Mouse (Mus musculus) kidney, postnatal 10 days (tissue): ENCODE data around the gene Sox6.

Experiments used
- DNase-seq: peaks from one replicate; pipeline ENCODE4 v3.0.0; 2021; ENCODE audit warnings: mixed read lengths

The Sox6 gene

DNA sequence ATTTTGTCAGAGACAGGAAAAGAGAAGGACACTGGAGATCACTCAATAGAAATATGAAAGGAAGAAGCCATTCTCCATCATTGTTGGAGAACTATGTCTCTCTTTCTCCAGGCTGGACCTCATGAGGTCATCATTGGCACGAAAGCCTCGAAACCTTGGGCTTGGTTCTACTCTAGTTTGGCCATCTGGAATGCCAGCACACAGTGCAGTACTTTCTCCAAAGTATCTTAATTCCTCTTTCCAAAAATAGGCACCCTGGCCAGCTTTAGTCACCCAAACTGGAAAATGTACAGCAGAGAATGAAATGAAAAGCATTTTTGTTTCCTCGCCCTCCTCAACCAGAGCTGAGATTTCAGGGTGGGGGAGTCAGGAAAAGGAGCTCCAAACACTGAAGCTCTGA lies 213.3 kb downstream of the Sox6 start:
- DNase-seq = no peak

DNA sequence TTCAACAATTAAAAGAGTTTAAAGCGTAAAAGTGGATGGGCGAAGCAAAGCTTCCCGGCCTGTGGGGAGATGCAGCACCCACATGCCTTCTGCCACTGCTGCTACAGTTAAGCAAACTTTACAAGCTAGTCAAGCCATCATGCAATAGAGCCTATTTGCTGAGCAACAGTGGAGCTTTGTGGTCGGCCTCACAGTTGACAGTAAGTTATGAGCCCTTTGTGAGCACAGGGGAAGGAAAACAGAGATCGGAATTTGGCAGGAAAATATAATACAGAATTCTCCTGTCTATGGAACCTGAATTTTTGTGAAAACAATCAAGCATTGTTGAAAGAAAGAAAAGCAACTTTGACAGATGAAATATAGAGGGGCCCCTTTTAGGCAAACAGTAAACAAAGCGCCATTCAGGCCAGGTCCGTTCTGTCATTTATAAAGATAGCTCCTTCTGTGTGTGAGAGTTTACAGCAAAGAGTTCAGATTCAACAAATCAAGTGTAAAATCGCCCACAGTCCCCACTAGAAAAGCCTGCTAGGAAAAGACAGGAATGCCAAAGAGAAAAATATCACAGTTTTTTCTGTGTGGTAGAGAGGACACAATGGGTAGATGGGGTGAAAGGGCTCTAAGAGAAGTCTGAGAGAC lies 213.9 kb downstream of the Sox6 start:
- peak; percentile 32 for DNase-seq

DNA sequence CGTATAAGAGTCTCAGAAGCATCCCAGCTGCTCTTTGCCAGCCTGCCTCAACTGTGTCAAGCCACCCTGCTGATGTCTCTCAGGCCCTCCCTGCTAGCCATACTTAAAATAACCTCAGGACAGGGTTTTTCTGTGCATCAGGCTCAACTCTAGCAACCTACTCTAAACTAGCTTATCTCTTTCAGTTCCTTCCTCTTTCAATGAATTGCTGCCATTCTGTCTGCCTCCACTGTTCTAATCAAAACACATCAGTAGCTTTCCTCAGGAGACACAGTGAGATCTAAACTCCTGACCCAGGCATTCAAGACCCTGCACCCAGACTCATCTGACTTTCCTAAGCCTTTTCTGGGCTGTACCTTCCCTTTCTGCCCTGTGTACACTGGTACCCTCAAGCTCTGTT lies 219.5 kb downstream of the Sox6 start:
- DNase-seq = no peak

DNA sequence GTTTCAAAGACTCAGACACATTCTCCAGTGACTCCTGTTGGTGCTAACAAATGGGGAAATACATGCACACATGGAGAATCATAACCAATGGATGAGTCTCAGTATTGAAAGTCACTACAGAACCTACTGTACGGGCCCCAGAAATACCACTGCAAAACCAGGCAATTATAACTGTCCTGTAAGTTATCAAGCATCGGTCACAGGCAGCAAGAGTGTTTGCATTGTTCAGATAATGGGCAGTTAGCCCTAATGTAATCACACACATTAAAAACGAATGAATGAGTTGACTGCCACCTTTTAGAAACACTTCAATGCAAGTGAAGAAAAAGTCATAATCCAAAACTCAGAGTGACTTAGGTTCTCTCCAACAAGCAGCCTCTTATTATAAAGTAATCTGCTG lies 235.3 kb downstream of the Sox6 start:
- no peak for DNase-seq

DNA sequence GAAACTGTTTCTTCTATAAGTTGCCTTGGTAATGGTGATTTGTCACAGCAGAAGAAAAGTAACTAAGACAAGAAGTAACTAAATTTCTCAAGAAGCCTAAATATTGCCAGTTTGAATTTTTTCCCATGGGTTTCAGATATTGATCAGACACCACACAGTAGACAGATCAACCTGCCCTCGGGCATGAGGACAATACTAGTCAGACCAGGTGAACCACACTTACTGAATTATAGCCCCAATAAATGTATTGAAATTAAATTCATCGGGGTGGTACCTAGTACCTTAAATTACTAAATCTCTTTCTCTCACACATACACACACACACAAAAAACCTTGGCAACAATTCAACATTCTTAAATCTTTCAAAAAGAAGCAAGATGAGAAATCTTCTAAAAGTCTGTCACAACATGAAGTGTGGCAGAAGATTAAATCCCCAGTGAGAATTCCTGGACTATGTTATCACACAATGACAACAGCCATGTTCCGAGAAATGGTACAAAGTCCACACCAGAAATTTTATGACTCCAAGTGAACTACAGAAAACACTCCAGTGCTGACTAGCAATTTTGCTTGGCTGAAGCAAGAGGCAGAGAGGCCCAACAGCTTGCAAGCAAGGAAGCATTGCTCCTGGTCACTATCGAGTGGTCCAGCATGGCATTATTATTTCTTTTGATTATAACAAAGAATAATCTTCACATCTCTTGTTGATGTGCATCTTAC lies 244.3 kb downstream of the Sox6 start:
- no peak for DNase-seq

DNA sequence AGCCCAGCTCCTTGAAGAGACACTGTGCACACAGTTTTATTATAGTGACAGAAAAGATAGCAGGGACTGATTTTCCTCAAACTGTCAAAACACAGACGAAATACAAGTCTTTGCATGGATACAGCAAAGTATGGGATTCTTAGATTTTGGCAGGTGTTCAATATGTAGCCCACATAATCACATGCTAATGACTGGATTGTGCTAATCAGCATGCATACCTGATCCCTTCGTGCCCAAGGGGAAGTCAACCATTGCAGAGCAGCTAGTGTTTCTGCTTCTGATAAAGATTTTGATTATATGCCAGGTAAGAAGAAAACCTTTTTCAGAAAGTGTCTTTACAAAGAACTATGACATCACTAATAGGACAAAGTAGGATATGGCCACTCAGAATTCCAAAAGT lies 245.8 kb downstream of the Sox6 start:
- no peak for DNase-seq

DNA sequence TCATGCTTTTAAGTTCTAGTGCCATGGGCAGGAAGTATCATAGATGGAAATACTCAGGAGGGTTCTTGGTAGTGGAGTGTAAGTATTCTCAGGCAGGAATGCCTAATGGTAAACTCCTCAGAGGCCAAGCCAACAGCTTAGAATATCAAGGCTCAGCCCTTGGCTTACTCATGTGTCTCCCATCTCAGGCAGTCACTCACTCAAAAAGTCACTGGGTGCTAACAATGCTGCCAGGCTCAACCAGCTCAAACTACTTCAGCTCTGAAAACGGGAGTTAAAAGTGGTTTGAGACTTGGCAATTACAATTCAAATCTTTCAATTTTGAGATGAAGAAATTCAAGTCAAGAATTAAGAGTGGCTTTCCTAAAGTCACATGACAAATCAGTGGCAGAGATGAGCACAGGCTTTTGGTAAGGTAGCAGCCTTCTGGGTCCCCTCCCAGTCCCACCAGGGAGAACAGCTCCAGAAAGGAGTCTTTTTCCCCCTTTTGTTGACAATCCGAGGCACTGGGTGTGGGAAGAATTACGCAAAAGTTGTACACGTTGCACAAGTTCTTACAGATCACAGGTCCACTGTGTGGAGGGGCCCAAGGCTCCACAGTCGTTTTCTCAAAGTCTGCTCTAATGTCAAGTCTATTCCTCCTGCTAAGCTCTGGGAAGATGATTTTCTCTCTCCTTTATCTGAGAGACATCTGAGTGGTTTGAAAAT lies 249.3 kb downstream of the Sox6 start:
- DNase-seq = no peak

DNA sequence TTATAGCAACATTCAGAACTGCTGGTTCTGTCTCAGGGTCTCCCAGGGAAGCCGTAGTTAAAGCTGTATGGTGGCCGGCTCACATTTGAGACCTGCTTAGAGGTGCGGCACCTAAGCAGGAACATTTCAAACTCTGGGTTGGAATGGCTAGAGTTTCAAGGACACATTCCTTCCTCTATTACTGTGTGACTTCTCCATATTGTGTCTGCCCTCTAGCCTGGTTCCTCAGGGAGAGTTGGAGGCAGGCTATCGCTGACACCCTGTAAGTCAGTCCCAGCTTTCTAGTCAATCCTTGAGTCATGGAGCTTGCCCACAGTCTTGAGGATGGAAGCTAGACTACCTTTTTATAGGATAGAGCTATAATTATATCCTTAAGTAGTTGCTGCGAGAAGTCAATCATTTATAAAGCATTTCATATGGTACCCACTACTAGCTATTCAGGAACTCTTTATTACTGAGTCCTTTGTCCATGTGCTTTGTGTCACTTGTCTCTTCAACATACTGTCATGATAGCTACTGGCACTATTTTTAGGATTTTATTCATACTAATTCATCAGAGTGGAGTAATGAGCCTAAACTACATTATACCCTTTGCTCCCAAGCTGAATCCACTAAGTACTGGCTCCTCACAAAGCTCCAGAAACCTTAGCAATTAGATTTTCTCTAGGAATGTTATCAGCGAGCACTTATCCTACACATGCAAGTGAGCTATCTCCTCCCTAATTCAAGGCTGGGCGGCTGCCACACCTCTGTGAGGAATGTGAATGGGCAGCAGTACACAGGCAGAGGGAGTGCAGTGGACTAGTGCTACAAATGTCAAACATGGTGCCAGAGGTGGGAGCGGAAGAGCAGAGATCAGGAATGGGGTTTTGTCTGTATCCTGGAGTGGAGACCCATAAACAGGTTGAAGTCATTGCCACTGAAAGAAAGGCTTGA lies 254.3 kb downstream of the Sox6 start:
- no peak for DNase-seq

DNA sequence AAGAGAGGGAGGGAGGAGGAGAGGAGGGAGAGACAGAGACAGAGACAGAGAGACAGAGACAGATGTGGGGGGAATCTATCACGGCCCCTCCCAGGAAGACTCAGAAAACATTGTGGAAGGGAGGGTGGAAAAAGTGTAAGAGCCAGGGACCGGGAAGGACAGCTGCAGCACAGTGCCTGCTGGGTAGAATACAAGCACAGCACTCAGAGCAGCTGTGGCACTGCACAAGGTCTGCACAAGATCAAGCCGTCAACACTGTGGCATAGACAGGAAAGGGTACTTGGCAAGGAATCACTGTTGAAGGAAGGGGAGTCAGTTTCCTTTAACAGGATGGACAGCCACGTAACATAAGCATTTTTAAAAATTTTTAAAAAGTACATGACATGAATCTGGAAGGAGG lies 258.4 kb downstream of the Sox6 start:
- no peak for DNase-seq

DNA sequence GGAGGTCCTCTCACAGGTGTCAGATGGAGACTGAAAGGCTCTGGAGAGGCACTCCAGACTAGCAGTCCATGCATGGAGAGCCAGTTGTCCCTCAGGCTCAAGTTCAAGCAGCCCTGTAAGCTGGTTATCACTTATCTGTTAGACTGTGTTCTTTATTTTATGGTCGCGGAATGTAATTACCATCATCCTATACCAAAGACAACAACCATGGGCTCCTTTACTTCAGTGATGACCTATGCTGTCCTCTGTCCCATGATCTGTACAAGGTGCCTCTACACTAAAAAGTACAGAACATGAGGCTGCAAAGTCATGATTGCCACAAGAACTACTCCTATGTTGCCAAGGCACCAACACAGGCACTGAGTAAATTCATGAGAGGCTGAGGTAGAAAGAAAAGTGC lies 259.1 kb downstream of the Sox6 start:
- DNase-seq = no peak

DNA sequence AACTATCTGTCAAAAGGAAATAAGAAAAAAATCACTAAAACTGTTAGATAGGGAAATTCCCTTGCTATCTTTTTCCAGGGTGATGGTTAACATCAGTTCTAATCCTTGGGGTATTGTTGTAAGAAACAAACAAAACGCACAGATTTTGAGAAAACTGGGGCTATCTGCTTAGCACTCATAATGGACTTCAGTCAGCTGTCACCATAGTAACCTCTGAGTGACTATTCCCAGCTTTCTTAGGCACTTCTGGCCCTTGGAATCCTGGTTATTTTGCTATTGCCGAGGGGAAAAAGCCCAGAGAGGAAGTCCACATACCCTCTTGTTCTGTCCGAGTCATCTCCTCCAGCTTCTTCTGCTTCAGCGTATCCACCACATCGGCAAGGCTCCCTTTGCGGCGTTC lies 261.9 kb downstream of the Sox6 start:
- no peak for DNase-seq

DNA sequence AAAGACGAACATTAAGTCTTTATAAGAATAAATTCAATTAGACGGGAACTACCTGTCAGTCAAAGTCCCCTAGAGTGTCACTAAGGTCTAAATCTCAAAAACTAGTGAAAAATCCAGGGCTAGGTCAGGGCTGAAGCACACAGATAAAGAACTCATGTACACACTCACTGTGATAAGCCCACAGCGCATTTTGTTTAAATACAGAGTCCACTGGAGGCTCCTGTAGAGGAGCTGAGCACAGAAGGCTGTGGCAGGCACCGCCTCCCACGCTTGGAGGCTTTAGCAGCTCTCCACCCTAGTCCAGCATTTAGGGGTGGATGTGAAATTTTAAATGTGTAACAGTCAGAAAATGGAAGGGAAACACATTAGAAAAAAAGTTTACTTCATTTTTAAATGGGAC lies 262.3 kb downstream of the Sox6 start:
- no peak for DNase-seq

DNA sequence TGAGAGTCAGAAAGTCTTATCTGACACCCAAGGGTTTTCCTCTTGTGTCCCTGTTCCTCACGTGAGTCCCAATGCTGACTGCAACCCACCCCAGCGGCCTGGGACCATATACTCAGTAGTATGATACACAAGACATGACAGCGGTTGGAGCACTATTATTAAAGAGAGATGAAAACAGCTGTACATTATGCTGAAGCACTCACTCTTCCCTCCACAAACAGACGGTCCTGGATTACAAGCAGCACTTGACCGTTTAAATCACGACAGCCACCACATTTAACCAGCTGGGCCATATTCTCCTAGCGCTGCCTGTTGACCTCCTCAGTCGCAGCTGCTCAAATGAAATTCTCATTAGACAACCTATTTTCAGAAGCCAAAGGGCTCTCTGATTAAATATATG lies 272.3 kb downstream of the Sox6 start:
- no peak for DNase-seq

DNA sequence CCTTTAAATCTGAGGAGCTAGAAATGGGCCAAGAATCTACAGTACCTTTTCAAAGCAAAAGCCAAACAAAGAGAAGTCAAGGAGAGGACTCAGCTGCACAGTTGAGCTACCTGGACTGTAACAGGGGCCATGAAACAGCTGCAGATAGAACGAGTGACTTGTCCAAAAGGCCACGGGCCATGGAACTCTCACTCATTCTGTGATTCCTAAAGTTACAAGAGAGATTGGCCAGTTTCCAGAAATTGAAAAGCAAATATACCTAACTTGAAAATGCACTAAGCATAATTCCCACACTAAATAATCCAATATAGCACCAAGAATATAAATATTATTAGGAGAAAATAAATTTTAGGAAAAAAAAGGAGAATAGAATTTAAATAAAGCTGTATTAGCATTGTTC lies 274.7 kb downstream of the Sox6 start:
- DNase-seq = no peak

DNA sequence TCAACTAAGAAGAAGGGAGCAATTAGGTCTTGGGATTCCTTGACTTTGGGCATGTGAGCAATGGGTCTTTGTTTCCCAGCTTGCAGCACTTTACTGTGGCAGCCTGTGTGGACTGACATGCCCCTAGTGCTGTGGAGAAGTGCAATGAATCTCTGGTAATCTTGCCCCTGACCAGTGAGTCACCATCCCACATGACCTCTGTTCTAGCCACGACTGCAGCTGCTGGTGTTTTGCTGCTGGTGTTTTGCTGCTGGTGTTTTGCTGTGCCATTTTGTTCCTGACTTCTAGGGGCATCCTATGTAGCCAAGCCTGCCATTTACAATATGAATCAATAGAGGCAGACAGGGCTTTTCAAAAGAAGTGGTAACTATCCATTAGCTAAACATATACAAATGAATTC lies 280.4 kb downstream of the Sox6 start:
- no peak for DNase-seq

DNA sequence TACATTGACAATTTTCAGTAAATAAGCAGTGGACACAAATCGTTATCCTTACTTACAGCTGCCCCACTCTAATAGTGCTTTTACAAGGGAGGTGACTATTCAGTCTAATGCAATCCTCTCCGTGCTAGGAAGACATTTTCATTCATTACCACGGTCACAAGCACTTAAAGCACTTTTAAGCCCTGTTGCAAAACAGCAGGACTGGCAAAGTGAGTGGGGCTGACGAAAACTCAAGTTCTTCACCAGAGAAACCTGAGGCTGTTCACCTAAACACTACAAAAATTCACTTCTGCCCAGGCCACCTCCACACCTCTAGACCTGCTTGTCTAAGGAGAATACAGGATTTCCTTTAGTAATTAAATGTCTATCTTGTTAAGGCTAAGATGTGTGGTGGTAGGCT lies 283.3 kb downstream of the Sox6 start:
- no peak for DNase-seq

DNA sequence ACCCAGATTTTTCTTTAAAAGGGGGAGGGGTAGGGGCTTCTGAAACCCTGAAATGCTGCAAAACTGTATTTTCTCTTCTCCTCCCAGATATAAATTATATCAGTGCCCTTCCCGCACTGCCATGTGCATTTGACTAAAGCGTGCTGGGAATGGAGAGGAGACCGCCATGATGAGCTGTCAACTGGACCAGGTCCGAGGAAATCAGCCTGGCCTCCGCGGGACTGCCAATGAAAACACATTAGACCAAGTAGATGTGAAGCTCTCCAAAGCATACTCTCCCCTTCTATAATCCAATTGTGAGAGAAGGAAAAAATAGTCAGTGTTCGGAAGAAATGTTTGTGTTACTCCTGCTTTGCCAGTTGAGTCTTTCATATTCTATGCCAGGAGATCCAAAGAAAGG lies 284.4 kb downstream of the Sox6 start:
- no peak for DNase-seq

DNA sequence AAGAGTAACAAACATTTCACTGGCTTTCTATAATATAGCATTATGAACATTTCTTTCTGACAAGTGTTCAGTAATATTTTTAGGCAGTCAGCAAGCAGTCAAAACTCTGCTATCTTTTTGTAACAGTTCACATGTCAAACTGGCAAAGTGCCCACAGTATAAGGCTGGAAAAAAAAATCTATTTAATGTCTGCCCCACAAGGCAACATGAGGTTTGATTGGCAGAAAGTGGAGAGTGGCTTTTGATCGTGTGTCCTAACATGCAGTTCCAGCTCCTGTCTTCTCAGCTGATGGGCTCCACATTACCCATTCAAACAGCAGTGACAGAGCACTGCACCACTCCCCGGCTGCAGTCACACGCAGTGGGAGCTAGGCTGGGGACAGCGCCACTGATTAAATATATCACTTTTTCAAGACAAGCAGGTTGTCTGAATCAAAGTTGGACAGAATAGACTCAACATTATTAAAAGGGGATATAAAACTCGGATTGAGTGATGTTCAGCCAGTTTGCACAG lies 286.4 kb downstream of the Sox6 start:
- DNase-seq = no peak

DNA sequence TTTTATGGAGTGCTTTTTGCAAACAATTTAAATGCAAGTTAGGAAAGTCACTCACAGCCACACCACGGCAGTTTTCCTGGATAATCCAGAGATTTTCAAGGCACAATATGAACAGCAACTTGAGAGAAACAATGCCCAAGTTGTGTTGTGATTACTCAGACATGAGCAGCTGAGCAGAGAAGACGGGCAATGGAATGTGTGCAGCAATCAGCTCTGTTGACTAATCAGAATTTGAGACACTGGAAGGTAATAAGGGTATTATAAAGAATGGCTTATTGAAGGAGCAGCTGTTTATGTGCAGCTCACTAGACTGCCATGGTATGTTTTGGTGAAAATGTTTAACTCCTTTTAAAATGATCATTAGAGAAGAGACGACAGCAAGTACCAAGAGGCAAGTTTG lies 287.5 kb downstream of the Sox6 start:
- DNase-seq = no peak

DNA sequence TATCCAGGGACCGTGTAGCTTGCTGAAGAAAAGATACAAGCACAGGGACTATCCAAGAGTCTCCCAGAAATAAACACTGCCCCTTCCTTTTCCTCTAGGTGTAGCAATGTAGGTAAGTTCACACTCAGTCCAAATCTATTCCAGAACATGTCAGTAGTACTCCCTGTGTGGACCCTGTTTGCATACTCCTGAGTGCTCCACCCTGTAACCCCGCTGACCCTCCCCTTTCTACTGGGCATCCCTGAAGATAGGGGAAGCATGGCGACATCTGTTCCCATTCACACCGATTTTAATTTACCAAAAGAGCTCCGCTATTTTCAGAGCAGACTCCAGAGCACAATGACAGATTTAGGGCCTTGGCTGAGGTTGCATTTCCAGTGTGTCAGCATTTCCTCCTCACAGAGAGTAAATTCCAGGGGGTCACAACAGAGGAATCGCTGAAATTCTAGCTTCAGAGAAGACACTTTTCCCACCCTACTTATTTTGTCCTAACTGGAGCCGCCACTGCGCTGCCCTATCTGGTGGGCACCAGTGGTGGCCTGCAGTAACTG lies 288.2 kb downstream of the Sox6 start:
- peak; percentile 18 for DNase-seq

DNA sequence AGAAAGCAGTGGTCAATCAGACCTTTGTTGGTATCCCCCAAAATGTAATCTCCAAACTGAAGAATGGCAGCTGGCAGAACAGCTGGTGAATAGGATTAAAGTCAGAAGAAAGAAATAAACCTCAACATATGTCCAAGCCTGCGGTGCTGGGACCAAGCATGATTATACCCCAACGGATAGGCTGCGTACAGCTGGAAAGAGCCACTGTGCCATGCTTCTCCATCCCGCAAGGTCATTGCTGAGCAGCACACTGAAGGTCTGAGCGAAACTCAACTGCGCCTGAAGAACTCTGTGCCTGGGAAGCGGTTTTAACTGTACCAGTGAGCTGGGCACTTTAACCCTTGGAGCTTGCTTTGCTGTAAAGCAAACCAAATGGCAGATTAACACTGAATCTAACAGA lies 291.1 kb downstream of the Sox6 start:
- no peak for DNase-seq

DNA sequence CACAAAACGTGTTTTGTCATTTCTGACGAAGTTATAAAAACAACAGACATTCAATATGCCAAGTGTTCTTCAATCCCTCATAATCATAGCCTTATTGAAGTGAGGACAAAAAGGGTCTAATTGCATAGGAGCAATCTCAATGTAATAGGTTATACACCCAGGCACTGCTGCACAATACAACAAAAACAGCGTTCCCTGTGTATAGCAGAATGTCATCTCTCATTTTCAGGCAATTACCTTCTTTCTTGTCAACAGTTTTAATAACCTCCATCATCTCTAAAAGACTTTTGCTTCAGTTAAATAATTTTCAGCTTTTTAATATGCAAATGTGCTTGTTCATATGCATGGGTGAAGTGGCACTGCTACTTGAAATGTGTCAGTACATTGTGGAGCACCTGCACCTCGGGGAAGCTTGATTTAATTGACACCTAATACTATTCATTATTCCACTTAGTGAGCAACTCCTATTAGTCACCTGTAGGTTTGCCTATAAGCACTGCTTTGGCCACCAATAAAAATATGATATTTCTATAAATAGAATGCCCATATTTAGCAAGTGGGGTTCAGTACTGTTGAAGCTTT lies 292.8 kb downstream of the Sox6 start:
- no peak for DNase-seq
